Mouse (Mus musculus) MEL (cell line): Measurements from ENCODE around the gene Slc7a11.

ENCODE experiments used
- CTCF ChIP-seq, 3 experiments: IDR thresholded peaks in 2 of 3; conservative IDR thresholded peaks in 1 of 3; 2 replicates each; pipeline ENCODE4 v1.5.1; 2011 to 2012; ENCODE audit warnings: low read length in 3 of 3, low read depth in 2 of 3, mild to moderate bottlenecking in 2 of 3, improper control_type of control experiment in 1 of 3, inconsistent platforms in 1 of 3, mixed read lengths in 1 of 3, moderate library complexity in 1 of 3; ENCODE audit not compliant: control insufficient read depth in 1 of 3, insufficient read depth in 1 of 3, poor library complexity in 1 of 3, severe bottlenecking in 1 of 3
- USF1 ChIP-seq: IDR thresholded peaks from 2 replicates; pipeline ENCODE4 v1.6.1; 2014; ENCODE audit warnings: low read depth, mild to moderate bottlenecking, inconsistent platforms, low read length, improper control_type of control experiment, moderate library complexity

GRCm38 (mm10) chr3:50445050-50445775, 1.8 kb upstream of the Slc7a11 start:
- TF ChIP-seq CTCF (IDR thresholded peaks at IDR 0.05 in 2 of 3, conservative IDR thresholded peaks at IDR 0.05 in 1 of 3; ENCODE audit: control insufficient read depth in 1 of 3, insufficient read depth in 1 of 3, low read depth in 2 of 3, low read length in 3 of 3, poor library complexity in 1 of 3, severe bottlenecking in 1 of 3) (no peak), USF1 (peak; percentile 86)
